Mouse (Mus musculus): ENCODE data around the gene Igbp1. TPM values are rescaled to one million over a fixed set of nuclear protein-coding genes. Genes with fewer than 3 reads are reported as not detected.

Igbp1 gene
- 43.7 and 45.4 TPM in 2 replicates for polyA plus RNA-seq (2015; fragmentation: Nextera tagmentation; extraction: Ambion mirVana)

DNA sequence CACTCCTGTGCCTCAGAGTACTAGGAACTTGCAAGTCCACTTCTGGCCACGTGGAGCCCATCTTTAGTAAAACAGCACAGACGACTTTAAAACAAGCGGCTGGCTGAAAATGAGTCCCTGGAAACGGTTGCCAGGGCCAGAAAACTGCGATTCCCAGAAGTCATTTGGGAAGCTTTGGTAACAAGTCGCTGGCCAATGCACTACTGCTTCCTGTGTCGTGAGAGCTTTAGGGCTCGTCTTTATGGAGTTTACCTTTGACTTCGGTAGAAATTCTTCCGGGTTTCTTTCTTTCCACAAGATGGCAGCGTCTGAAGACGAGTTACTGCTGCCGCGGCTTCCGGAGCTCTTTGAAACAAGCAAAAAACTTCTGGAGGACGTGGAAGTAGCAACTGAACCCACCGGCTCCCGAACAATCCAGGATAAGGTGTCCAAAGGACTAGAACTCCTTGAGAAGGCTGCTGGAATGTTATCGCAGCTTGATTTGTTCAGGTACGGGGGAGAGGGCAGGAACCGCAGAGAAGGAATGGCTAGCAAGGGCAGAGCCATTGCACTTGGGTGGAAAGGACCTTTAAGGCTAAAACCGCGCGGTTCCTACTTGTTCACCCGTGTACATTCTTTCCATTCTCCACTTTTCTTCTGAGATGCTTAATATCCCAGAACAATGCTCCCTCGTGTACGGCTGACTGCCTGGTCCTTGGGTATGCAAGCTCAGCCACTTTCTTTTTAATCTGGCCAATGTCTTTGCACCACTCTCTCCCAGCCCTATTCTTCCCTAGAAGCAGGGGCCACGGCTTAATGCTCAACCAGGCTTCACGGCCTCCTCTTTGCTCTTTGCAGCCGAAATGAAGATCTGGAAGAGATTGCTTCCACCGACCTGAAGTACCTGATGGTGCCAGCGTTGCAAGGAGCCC is at the start of gene Igbp1:
Gene Igbp1, plus strand, starts transcription at position 224 of the 911 bp plus-strand sequence.
- Histone ChIP-seq H3K36me3 (0 out of 2 replicates have a peak, but pooled peaks cover 6% of the 10 kb centered on the region), H3K9me3 (no peaks in the 10 kb centered on the region), H3K4me2 (peak within 1 kb of the TSS; percentile 61), H3K27me3 (peaks cover 32% of the 10 kb centered on the region), H3K9ac (peak within 1 kb of the TSS; percentile 71), H3K4me3 (peak within 1 kb of the TSS; percentile 60), H3K27ac (peak within 1 kb of the TSS; percentile 56; the same call in 1 of the 2 replicates), H3K4me1 (no peaks in the 10 kb centered on the region)
- peak; percentile 93 for ATAC-seq (ENCODE audit: insufficient number of reproducible peaks, insufficient read depth, low FRiP score, low TSS enrichment, low read depth)
- 21% methylated on average over 32 of the region's 32 CpGs for WGBS

DNA sequence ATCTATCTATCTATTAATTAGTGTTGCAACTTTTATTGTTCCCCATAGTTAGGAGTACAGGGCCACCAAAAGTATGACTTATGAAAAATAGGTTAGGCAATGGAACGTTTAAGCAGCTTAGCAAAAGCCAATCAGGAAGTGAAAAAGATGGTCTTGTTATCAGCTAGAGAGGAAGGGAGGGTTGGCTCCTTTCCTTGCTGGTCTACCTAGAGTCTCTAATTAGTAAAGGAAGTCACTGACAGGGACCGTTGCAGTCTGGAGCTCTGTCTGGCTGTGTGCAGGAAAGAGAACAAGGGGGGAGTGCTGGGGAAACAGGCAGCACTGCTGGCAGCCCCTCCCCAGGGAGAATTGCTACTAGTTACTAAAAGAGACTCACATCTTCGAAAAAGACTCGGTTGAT is 26.0 kb upstream of the Igbp1 start:
- no peak for ATAC-seq (ENCODE audit: insufficient number of reproducible peaks, insufficient read depth, low FRiP score, low TSS enrichment, low read depth)
- no peak overlapping the region for H3K9ac ChIP-seq
- H3K36me3 ChIP-seq = no peaks in the 10 kb centered on the region
- no peak overlapping the region for H3K4me3 ChIP-seq
- 69% methylated on average over 4 of the region's 4 CpGs for WGBS
- no peak overlapping the region for H3K4me2 ChIP-seq
- no peaks in the 10 kb centered on the region for H3K9me3 ChIP-seq
- peaks cover 58% of the 10 kb centered on the region for H3K27me3 ChIP-seq
- no peaks in the 10 kb centered on the region for H3K4me1 ChIP-seq
- H3K27ac ChIP-seq = no peak overlapping the region

DNA sequence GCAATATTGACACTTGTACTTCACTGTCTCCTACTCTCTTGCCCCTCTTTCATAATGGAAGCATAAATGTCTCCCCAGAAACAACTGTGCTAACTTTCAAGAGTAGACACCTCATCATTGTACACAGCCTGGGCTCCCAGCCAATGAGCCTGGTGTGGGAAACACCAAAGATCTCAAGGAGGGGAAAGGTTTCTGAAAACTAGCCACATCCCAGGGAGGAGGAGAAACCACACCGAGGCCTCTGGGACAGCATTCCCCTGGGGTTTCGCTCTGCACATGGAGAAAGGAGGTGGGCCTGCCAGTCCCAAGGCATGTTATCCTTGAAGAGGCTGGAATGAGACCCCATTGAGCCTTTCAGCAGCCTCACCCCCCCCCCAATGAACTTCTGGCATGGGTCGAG is 24.0 kb upstream of the Igbp1 start:
- peaks cover 53% of the 10 kb centered on the region for H3K27me3 ChIP-seq
- H3K9me3 ChIP-seq = no peaks in the 10 kb centered on the region

DNA sequence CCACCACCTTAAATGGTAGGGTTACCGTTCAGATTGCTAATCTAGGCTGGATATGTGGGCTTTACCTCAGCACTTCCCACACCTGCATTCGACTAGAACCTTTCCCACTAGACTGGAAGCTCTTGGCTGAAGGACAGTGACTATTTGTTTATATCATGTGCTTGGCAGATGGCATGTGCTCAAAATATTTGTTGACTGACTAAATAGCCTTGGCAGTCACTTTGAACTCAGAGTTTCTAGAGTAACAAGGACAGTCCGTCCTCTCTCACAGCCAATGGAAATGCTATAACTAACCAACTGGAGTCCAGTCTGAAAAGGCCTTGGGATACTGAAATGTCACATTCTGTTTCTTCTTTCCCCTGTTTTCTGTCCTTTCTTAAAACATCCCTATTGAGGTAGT is 22.6 kb upstream of the Igbp1 start:
- no peak overlapping the region for H3K9ac ChIP-seq
- H3K4me2 ChIP-seq = no peak overlapping the region
- H3K4me3 ChIP-seq = no peak overlapping the region
- no peak overlapping the region for H3K27ac ChIP-seq
- 80% methylated on average over 3 of the region's 3 CpGs for WGBS
- H3K27me3 ChIP-seq = peaks cover 60% of the 10 kb centered on the region
- no peaks in the 10 kb centered on the region for H3K36me3 ChIP-seq
- no peak for ATAC-seq (ENCODE audit: insufficient number of reproducible peaks, insufficient read depth, low FRiP score, low TSS enrichment, low read depth)
- H3K9me3 ChIP-seq = no peaks in the 10 kb centered on the region
- H3K4me1 ChIP-seq = no peaks in the 10 kb centered on the region

More for the DNA sequence above, 24.0 kb upstream of the Igbp1 start:
- WGBS = 93% methylated on average over 3 of the region's 3 CpGs
- no peak overlapping the region for H3K27ac ChIP-seq
- H3K4me1 ChIP-seq = no peaks in the 10 kb centered on the region
- H3K36me3 ChIP-seq = no peaks in the 10 kb centered on the region
- no peak overlapping the region for H3K4me3 ChIP-seq
- H3K4me2 ChIP-seq = no peak overlapping the region
- no peak for ATAC-seq (ENCODE audit: insufficient number of reproducible peaks, insufficient read depth, low FRiP score, low TSS enrichment, low read depth)
- no peak overlapping the region for H3K9ac ChIP-seq

DNA sequence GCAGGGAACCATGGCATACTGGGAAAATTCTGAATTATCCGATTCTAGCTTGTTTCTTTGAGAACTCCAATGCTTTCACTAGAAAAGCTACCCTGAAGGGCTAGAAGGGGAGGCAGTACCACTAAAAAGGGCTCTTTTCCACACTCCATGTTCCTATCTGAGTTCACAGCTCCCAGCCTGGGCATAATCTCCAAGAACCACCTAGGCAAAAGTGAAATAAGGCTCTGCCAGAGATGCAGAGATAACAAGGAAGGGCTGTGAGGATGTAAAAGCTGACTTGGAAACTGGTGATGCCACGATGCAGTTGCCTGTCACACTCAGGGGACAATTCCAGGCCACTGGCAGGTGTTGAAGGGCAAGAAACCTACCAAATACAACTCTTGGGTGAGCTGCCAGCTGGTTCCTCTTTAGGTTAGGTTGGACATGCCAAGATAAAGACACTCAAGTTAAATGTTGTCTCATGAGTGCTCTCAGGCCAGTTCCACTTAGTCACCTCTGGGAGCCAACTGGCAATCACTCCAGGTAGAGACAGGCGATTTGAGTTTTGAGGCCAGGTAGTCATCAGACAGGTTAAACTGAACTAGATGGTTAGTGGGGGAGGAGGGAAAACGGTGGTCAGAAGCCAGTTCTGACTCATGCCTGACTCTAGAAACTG is 18.4 kb upstream of the Igbp1 start:
- no peak overlapping the region for H3K4me2 ChIP-seq
- no peak for ATAC-seq (ENCODE audit: insufficient number of reproducible peaks, insufficient read depth, low FRiP score, low TSS enrichment, low read depth)
- no peak overlapping the region for H3K4me3 ChIP-seq
- no peaks in the 10 kb centered on the region for H3K36me3 ChIP-seq
- H3K27ac ChIP-seq = no peak overlapping the region
- H3K27me3 ChIP-seq = peaks cover 54% of the 10 kb centered on the region
- H3K4me1 ChIP-seq = no peaks in the 10 kb centered on the region; the same call in 1 of the 2 replicates
- no peaks in the 10 kb centered on the region for H3K9me3 ChIP-seq
- no peak overlapping the region for H3K9ac ChIP-seq
- WGBS = 59% methylated on average over 4 of the region's 4 CpGs

DNA sequence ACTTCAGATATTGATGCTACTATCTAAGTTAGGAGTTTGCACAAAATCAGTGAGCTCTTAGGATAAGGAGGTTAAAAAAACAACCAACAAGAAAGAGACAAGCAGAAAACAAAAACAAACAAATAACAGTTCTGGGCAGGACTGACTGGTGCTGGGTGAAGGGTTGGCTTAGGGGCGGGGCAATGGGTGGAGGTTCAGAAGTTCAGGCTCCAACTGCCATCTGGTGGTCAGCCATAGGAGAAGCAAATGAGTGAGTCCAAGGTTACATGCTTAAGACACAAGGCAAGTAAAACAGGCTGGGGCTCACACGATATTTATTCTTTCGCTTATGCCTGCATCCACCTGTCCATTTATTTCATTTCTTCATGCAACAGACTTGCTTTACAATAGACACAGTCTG is 13.8 kb upstream of the Igbp1 start:
- Histone ChIP-seq H3K27me3 (peaks cover 35% of the 10 kb centered on the region), H3K36me3 (no peaks in the 10 kb centered on the region), H3K4me1 (no peaks in the 10 kb centered on the region; the same call in 1 of the 2 replicates), H3K27ac (no peak overlapping the region), H3K4me2 (no peak overlapping the region), H3K4me3 (no peak overlapping the region), H3K9me3 (no peaks in the 10 kb centered on the region), H3K9ac (no peak overlapping the region)
- ATAC-seq (ENCODE audit: insufficient number of reproducible peaks, insufficient read depth, low FRiP score, low TSS enrichment, low read depth) = no peak
- WGBS = 36% methylated on average over 3 of the region's 3 CpGs

DNA sequence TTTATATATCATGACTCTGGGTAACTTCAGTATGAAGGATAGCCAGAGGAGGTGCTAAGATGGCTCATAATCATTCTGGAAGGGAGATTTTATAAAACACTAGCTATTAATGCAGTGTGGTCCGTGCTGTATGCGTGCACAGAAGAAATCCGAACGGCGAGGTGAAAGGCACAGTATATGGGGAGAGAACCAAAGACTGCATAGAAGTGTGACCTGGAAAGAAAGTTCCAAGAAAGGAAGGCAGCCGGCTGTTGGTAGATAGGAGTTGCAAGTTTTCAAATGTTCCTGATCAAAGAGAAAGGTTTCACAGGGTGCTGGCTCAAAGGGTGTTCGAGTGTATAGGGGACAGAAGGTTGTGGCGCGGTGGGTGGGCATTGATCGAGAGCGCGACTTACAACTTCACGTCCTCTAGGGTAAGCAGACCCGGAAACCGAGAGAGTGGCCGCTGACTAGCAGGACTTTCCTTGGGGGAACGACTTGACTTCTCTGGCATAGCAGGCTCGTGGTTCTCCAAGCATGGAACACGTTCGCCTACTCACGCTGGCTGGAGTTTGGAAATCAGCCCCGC is 507 bp upstream of the Igbp1 start:
- no peak overlapping the region for H3K27ac ChIP-seq
- no peak for ATAC-seq (ENCODE audit: insufficient number of reproducible peaks, insufficient read depth, low FRiP score, low TSS enrichment, low read depth)
- no peaks in the 10 kb centered on the region for H3K9me3 ChIP-seq
- WGBS = 21% methylated on average over 22 of the region's 22 CpGs
- H3K4me3 ChIP-seq = peak overlapping the region; percentile 60
- H3K4me1 ChIP-seq = no peaks in the 10 kb centered on the region
- 0 out of 2 replicates have a peak, but pooled peaks cover 6% of the 10 kb centered on the region for H3K36me3 ChIP-seq
- peaks cover 31% of the 10 kb centered on the region for H3K27me3 ChIP-seq
- peak overlapping the region; percentile 61 for H3K4me2 ChIP-seq
- H3K9ac ChIP-seq = peak overlapping the region; percentile 51; the same call in 1 of the 2 replicates

DNA sequence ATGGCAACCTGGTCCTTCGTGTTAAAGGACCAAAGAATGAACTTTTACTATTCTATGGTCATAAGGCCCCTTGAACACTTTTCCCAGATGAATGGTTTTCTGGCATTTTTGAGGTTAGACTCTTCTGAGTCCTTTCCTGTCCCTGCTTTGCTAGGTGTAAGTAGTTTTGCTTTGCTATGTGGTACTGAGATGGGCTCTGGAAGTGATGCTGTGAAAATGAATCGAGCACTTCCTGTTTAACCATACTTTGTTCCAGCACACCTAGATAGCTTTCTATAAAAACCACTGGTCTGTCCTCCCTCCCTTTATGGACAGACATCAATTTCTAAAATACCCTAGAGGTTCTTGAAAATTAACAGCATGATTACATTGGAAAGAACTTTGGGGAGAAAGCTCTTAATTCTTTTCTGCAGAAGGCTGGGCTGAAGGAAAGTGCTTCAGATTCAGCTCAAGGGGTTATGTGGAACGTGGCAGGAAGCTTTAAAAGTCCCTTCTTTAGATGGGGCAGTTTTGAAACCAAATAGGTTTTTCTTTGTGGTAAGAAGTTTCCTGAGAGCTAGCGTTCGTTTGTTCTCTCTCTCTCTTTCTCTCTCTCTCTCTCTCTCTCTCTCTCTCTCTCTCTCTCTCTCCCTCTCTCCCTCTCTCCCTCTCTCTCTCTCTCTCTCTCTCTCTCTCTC is 10.2 kb downstream of the Igbp1 start:
- Histone ChIP-seq H3K27ac (no peak overlapping the region), H3K27me3 (peaks cover 18% of the 10 kb centered on the region), H3K4me2 (no peak overlapping the region), H3K36me3 (peaks cover 4% of the 10 kb centered on the region; the same call in 1 of the 2 replicates), H3K4me3 (no peak overlapping the region), H3K4me1 (no peaks in the 10 kb centered on the region), H3K9ac (no peak overlapping the region), H3K9me3 (no peaks in the 10 kb centered on the region)
- 82% methylated on average over 5 of the region's 5 CpGs for WGBS
- ATAC-seq (ENCODE audit: insufficient number of reproducible peaks, insufficient read depth, low FRiP score, low TSS enrichment, low read depth) = no peak

DNA sequence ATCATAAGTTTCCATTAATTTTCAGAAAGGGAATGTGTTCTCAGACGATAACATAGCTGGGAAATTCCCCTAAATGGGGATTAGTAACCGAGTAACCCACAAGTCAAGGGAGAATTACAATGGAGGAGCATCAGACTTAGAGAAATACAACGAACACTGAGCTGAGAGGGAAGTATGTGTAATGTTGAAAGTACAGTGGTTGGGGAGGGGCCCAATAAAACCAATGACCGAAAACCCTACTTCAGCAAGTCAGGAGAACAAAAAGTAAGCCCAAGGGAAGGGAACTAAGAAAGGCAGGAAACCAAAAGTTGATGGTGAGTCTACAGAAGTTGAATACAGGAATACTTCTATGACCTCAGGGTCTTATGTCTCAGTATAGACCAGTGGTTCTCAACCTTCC is 14.1 kb downstream of the Igbp1 start:
- ATAC-seq (ENCODE audit: insufficient number of reproducible peaks, insufficient read depth, low FRiP score, low TSS enrichment, low read depth) = no peak
- Histone ChIP-seq H3K4me1 (no peaks in the 10 kb centered on the region), H3K9ac (no peak overlapping the region), H3K4me2 (no peak overlapping the region), H3K9me3 (no peaks in the 10 kb centered on the region), H3K27me3 (peaks cover 22% of the 10 kb centered on the region), H3K27ac (no peak overlapping the region), H3K36me3 (peaks cover 4% of the 10 kb centered on the region; the same call in 1 of the 2 replicates), H3K4me3 (no peak overlapping the region)
- 86% methylated on average over 4 of the region's 4 CpGs for WGBS

DNA sequence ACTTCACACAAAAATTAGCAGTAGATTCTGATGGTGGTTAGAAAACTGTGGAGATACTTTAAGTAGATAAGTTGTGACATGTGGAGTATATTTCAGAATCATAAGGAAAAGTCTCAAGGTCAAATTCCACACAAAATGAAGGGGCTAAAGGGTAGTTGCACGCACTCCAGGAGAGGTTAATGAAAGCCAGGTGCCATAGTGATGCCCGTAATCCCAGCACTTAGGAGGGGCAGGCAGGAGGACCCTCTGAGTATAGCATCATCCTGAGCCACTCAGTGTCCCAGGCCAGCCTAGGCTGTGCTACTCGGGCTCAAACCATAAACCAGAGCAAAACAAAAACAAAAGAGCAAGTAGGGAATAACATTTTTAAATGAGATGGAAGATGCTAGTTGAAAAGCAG is 15.8 kb downstream of the Igbp1 start:
- H3K27me3 ChIP-seq = peaks cover 13% of the 10 kb centered on the region
- 46% methylated on average over 3 of the region's 3 CpGs for WGBS
- H3K36me3 ChIP-seq = peaks cover 4% of the 10 kb centered on the region; the same call in 1 of the 2 replicates
- H3K4me3 ChIP-seq = no peak overlapping the region
- ATAC-seq (ENCODE audit: insufficient number of reproducible peaks, insufficient read depth, low FRiP score, low TSS enrichment, low read depth) = no peak
- H3K27ac ChIP-seq = no peak overlapping the region
- H3K9ac ChIP-seq = no peak overlapping the region
- H3K4me1 ChIP-seq = no peaks in the 10 kb centered on the region
- H3K4me2 ChIP-seq = no peak overlapping the region
- no peaks in the 10 kb centered on the region for H3K9me3 ChIP-seq

DNA sequence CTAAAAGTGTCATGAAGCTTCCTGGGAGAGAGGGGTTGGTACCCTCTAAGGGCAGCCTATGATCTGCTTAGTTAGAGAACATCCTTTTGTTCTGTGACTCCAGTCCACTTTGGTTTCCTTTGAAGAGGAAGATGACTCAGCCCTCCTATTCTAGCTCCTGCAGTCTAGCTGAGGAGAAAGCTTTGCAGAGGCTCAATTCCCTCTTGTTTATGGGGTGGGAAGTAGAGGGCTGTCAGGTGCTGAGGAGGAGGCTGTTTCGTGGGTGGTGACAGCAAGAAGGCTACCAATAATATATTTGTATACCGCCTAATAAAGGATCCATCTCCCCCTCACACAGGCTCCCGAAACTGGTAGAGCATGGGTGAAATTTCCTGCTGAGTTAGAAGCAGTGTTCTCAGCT is 22.6 kb downstream of the Igbp1 start:
- Histone ChIP-seq H3K27ac (no peak overlapping the region), H3K9me3 (no peaks in the 10 kb centered on the region), H3K4me3 (no peak overlapping the region), H3K27me3 (peaks cover 28% of the 10 kb centered on the region), H3K4me2 (no peak overlapping the region), H3K4me1 (no peaks in the 10 kb centered on the region), H3K36me3 (no peaks in the 10 kb centered on the region), H3K9ac (no peak overlapping the region)
- WGBS = 93% methylated on average over 3 of the region's 3 CpGs
- no peak for ATAC-seq (ENCODE audit: insufficient number of reproducible peaks, insufficient read depth, low FRiP score, low TSS enrichment, low read depth)

All from embryonic facial prominence, embryonic 13.5 days (tissue).